Mouse (Mus musculus) common myeloid progenitor, adult 5-6 weeks (primary cell): ENCODE data around the gene Arhgap15. TPM values are rescaled to one million over a fixed set of nuclear protein-coding genes. Genes with fewer than 3 reads are reported as not detected.
A peak's percentile ranks its signal among the peaks of the same experiment; 100 is the strongest.
"Not testable (repeated sequence)": the region's sequence is repeated elsewhere in the genome, so short reads cannot be mapped to it uniquely, and the experiment has no call there.

Source experiments
- ATAC-seq: replicated peaks from 2 replicates; pipeline ENCODE4 v1.8.0; 2016; ENCODE audit warnings: low read depth, mild to moderate bottlenecking, moderate TSS enrichment, inconsistent platforms; ENCODE audit not compliant: poor library complexity, severe bottlenecking
- total RNA-seq: library from RNA; stranded (forward); fragments of 200-1000, 187-1606 nt; gene quantifications from 2 replicates; pipeline ENCODE4 v1.2.3, GENCODE M21; 2017

Gene Arhgap15
- 106 and 134 TPM in 2 replicates for total RNA-seq

DNA sequence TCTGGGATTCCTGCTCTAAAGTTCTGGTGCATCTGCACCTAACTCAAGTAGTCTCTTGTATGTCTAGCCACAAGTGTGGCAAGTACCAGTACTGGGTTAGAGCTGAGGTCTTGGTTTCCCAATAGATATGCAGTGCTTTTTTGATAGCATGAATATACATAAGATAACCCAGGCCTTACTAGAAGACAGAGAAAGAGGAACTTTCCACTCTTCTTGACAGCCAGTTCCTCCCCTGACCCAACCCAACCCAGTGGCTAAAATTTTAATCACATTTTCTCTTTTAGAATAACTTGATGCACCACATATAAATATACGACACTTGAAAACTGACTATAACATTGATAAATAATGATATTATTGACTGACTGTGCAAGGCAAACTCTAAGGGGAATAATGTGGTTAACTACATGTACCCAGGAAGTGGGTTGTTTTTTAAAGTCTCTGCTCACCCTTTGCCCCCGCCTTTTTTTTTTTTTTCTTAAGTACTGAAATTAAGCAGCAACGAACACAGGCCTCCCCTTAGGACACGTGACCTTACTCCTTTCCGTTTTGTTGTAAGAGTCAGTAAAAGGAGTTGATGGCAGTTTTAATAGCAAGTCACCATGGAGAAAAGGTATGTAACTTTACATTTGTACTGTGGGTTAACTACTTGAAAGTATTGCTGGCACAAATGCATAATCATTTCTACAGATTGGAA is at the start of gene Arhgap15:
Gene Arhgap15, plus strand, starts transcription at position 538 of the 697 bp plus-strand sequence.
- ATAC-seq = peak; percentile 91

DNA sequence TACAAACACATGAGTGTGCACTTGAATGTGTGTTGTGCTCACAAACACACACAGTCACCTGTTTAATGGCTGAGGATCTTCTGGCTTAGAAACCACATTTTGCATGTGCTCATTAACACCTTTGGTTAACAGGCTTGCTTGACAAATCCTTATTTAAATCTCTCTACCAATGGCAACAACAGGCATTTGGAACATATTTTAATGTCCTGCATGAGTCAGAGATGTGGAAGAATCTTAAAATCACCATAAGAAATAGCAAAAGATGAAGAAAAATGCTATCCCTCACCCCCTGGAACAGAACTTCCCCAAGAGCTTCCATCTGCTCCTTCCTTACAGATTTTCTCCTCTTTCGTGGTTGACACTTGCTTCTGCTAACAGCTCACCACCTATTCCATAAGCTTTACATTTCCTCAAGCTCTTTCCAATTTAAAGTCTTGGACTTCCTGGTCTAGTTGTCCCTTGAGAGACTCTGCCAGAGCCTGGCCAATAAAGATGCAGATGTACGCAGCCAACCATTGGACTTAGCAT is 35.9 kb upstream of the Arhgap15 start:
- ATAC-seq = no peak

DNA sequence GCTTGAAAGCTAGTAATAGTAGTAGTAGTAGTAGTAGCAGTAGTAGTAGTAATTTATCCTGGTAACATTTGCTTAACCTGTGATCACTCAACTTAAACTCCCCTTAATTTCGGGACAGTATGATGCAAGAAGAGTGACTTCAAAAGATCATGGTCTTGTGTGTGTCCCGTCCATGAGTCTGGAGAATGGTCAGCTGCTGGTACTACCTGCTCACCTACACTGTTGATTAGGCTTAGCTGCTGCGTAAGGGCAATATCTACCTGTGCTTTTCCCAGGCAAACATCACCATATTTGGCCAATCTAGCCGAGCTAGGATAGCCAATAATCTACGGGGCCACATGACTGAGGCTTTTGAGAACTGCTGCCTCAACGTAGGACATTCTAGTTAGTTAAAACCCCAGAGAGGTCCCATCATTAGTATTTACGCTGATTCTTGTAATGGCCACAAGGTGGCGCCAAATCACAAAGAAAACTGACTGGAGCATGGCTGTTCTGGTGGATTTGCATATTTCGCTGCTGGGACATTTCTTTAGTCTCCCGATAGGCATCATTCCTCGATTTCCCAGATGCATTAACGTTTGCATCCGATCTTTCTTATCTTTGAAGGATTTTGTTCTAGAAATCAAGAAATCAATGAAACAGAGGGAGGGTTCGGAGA is 26.0 kb upstream of the Arhgap15 start:
- ATAC-seq = peak; percentile 86

DNA sequence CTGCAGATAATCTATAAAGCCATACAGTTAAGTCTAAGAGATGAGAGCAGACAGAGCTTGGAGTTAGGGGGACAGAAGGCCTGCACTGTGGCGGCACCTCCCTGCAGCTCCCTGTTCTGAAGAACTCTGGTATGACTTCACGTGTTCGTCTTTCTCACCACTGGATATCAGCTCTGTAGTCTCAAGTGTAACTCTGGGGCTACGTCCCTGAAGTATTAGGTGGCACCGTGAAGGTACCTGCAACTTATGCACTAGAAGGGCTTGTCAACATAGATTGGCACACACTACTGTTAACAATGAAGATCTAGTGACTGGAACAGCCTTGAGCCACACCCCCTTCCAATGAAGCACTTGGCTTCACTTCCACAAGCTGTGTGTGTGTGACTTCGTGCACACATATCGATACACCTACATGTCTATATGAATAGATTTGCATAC is 25.5 kb upstream of the Arhgap15 start:
- peak; percentile 27 for ATAC-seq

DNA sequence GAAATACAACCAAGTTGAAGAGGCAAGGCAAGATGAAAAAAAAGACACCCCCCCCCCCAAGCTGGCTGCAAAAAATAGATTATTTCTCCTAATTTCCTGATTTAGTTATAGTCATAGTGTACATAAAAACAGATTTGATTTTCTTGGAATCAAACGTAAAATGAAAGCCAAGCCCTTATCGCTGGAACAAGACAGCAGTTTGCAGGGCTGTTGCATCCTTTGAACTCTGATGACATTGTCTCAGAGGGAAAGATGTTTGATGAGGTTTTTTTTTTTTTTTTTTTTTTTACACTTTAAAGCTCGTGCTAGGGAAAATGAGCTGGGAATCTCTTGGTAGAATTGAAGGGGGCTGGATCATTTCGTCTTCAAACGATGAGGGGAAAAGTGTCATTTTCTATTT is 21.4 kb upstream of the Arhgap15 start:
- no peak for ATAC-seq

DNA sequence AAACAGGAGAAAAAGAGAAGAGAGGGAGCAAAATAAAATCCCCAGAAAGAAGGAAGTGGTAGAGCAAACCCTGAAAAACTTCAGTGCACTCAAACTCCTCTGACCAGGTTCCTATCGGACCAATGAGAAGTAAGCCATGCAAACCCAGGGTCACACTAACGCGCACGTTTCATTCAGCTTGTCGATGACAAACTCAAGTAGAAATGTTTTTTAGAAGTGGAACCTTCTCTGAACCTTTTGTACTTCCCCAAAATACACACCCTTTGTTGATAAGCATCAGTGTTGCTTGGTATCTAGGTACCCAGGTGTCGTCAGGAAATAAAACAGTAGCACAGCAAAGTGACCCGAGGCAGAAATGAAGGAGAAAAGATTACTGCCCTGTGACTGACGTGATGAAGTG is 20.9 kb upstream of the Arhgap15 start:
- peak; percentile 84 for ATAC-seq

DNA sequence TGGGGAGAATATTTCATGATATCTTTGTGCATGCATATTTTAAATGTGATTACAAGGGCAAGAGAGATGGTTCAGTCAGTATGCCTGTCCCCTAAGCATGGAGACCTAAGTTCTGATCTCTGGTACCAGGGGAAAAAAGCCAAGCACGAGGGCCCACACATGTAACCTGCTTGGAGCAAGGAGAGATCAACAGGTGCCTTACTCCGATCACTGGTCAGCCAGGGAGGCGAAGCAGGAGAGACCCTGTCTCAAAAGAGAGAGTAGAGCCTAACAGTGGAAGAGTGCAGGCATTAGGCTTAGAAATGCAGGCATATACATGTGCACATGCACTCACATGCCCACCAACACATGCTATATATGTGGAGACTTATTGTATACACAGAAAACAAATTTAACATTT is 19.8 kb upstream of the Arhgap15 start:
- no peak for ATAC-seq

DNA sequence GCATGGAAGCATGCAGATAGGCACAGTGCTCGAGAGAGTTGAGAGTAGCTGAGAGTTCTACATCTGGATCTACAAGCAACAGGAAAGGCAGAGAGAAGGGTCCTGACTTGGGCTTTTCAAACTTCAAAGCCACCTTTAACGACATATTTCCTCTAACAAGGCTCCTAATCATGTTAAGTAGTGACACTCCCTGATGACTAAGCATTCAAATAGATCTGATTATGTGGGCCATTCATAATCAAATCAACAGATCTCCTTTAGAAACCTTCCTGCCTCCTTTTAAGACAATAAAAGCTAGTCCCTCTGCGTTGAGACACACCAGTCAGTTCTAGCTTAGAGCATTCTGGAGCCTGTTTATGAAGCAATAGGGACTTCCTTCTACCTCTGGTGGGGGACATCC is 16.2 kb upstream of the Arhgap15 start:
- no peak for ATAC-seq

DNA sequence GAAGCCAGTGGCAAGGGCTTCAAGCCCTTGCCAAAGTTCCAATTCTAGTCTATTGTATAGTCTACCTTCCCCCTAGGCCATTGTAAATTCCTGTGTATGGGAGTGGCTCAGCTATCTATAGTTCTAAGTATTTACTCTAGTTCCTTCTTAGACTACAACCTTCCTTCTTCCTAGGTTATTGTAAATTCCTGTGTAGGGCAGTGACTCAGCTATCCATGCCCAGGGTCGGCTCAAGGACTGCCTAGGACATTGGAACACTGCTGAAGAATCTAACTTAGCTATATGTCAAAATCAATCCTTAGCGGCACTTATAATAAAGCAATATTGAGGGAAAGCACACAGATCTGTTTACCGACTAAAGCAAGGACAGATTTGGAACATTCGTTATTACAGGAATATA is 13.6 kb upstream of the Arhgap15 start:
- not testable (repeated sequence) for ATAC-seq

DNA sequence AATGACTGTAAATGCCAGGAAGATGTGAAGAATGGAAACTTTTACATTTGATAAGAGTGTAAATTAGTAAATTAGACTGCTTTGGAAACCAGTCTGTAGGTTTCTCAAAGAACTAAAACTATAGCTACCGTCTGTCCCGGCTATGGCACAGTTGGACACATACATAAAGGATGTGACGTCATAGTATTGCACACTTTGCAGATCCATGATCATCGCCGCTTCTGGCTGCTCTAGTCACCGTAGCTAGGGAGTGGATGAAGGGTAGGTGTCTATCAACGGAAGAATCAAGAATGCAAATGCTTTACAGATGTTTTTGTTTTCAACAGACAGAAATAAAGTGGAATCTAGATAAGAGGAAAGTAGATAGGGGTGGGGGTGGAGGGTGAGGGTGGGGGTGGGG is 11.1 kb upstream of the Arhgap15 start:
- no peak for ATAC-seq

DNA sequence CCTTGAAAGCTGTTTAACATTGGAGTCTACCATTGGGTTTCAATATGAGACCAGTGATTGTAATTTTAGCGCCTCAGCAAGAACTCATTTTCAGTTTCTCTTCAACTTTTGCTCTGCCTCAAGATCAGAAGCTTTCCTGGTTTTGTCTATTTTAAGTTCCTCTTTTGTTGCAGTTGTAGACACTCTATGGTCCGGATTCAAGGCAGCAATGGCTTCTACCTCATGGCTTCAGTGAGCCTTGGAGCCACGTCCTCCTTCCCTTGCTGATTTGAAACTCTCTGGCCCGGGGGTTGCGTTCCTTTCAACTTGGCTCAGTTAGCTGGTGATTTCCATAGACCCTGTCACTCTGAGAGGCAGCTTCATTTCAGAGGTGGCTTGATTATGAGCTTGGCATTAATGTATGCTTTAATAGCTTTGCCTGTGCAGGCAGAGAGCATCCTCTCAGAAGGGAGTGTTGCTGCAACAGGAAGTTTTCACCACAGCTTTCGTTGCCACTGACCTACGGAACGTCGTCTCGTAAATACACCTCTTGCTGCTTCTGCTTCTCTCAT is 10.0 kb upstream of the Arhgap15 start:
- ATAC-seq = peak; percentile 70

DNA sequence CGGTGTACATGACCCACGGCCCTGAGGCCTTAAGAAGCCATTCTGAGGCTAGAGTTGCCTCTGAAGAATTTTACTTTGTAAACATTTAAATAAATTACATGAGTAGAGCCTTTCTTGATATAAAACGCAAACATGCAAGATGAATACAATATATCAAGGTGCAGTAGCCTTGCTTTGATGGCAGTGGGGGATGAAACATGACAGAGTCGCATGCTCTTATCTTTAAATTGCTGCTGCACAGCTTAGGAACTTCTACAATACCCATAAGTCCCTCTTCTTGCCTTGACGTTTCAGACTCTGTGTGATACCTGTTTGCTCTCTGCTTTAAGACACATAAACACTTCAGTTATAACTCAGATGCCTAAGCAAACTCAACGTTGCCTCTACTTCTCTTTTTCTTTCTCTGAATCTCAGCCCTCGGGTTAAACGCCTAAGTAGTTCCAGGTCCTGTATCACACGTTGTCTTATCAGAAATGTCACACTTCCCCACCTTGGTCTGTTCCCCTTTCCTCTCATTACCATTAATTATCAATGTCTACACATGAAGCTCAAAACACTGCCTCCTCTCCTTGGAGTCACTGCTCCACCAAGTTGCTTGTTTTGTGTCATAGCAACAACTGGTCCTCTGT is 9.3 kb upstream of the Arhgap15 start:
- ATAC-seq = peak; percentile 87

DNA sequence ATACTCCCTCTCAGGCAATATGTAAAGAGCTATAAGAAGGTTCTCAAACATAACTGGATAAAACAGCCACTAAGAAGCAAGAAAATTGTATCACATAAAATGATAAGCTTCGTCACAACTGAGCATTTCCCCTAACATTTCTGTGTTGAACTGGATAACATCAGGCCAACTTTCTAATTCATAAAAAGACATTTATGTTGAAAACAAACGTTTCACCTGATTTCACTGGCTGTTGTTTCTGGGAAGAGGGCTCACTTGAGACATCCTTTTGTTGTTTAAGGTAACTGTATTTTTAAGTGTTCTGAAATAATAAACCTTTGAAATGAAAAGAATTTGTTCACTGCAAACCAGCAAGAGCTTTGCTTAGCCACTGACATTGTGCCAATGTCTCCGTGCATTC is 697 bp downstream of the Arhgap15 start:
- no peak for ATAC-seq

DNA sequence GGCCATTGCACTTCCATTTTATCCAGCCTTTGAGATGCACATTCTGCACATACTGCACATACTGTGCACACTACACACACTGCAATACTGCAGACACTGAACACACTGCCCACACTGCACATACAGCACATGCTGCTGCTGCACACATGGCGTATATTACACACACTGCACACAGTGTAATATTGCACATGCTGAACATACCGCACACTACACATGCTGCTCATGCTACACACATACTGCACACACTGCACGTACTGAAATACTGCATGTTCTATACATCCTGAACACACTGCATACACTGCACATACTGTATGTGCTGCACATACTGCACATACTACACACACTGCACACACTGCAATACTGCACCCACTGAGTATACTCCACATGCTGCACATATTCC is 7.3 kb downstream of the Arhgap15 start:
- ATAC-seq = no peak

DNA sequence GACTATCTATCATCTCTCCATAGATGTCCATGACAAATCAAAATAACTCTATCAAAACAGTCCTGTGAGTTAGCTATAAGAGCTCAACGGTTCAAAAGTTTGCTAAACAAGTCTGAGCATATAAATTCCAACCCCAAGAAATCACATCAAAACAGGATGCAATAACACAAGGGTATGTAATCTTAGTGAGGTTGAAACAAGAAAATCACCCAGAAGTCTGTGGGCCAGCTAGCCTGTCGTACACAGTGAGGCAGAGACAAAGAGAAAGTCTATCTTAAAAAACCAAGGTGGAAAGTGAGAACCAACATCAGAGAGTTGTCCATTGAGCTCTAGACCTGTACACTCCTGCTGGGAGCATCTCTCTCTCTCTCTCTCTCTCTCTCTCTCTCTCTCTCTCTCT is 8.0 kb downstream of the Arhgap15 start:
- ATAC-seq = no peak

DNA sequence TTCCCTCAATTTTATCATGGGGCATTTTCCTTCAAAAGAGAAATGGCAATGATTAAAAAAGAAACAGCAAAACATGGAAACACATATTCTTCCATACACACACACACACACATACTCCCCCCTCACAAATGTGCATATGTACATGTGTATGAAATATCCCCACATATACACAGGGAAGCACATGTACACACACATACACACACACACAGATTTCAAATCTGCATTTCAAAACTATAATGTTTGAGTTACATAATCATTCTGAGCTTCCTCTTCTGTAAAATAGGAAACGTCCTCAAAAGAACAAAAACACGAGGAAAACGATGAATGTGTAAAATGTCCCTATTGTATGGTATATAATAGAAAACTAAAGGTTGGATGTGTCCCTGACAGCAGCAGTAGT is 13.1 kb downstream of the Arhgap15 start:
- ATAC-seq = peak; percentile 49

DNA sequence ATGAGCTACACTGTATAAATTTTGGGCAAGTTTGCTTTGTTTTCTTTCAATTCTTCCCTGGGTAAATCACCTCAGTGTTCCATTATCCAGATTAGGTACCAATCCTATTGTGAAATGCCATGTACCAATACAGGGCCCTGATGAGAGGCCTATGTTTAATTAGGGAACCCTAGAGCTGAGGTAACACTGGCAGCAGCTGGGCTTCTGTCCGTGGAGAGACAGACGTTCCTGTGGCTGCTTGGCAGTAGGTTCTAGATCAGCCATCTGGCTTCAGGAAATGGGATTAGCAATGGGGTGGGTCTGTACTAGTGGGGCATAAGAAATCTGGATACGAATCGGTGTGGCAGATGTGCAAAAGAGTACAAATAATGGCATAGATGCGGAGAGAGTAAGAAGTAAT is 14.7 kb downstream of the Arhgap15 start:
- no peak for ATAC-seq

DNA sequence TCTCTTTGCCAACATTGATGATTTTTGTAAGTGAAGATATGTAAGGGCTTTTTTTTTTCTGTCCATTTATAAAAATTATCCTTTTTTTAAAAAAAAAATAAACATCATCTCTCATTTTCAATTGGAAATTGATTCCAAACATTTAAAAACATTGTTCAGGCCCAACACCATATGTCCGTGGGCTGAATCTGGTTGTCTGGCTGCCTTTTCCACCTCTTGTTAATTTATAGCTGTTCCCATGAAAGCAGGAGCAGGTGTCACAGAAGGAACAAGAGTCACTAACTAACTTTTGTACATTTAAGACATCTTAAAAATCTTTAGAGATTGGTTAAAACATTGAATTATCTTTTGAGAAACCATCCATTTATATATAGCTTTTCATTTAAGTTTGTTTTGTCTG is 15.8 kb downstream of the Arhgap15 start:
- no peak for ATAC-seq

DNA sequence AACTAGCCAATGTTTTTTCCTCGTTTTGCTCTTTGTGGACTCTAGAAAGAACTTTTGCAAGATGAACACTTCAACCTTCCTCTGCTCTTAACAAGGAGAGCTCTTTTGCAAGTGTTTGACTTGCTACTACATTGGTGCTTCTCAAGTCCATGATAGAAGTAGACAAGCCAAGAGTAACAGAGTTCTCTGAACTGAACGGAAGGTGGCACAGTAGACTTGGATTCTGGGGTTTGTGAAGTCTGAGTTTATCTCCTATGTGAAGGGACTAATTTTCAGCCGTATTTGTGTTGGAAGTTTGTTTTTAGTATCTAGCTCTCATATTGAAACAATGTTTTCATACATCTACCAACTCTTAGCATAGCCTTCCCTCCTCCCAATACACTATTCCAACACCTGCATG is 17.6 kb downstream of the Arhgap15 start:
- ATAC-seq = no peak

DNA sequence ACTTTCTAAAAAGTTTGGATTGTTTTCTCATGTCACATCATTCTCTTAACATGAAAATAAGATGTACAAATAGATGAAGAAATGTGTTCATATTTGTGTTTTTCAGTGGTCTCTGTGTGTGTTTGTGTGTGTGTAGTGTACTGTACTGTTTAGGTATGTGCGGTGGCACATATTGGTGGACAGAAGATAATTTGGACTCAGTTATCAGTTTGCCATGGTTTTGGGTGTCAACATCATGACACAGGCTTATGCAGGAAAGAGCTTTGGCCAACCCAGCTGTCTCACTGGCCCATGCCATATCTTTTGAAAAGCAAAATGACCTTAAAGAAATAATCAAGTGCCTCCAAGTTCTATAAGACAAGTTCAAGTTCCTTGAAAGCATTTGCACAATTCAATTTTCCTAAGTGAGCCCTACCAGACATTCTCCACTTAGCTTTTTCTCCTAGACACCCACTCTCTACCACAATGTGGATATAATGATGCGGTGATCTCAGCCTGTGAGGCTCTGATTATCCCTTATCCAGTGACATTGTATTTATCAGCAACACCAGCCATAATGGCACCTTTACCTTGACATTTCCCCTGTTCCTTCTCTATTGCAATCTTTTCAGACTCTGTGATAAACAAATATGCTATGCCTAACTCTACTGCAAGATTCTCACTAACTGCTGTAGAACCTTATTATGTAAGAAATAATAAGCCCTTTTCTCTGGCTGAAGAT is 21.4 kb downstream of the Arhgap15 start:
- ATAC-seq = no peak
